Mouse (Mus musculus) 3134 (cell line): ENCODE results near the gene Cryge.
"Not testable (repeated sequence)": the region's sequence is repeated elsewhere in the genome, so short reads cannot be mapped to it uniquely, and the experiment has no call there.

ENCODE experiments used
- DNase-seq: peaks from one replicate; pipeline ENCODE4 v3.0.0-alpha.2; 2011; ENCODE audit warnings: low spot score; ENCODE audit not compliant: insufficient read length; ENCODE audit errors: extremely low read depth

Cryge gene

GRCm38 (mm10) chr1:65050952-65051351, at the start of gene Cryge:
TSS of gene Cryge (minus strand) at chr1:65051149.
- not testable (repeated sequence) for DNase-seq

- DNase-seq: no peak
These were observed 46.0 kb upstream of the Cryge start for GRCm38 (mm10) chr1:65096953-65097352.

GRCm38 (mm10) chr1:65091566-65091965, 40.6 kb upstream of the Cryge start:
- no peak for DNase-seq

GRCm38 (mm10) chr1:65090370-65090769, 39.4 kb upstream of the Cryge start:
- no peak for DNase-seq

- DNase-seq: no peak
These were observed 37.8 kb upstream of the Cryge start for GRCm38 (mm10) chr1:65088567-65089356.

GRCm38 (mm10) chr1:65082188-65082587, 31.2 kb upstream of the Cryge start, which contains the start of gene Crygb:
TSS of gene Crygb (minus strand) at chr1:65082288.
- no peak for DNase-seq

GRCm38 (mm10) chr1:65075607-65076006, 24.7 kb upstream of the Cryge start:
- DNase-seq: no peak

- DNase-seq: no peak
These were observed 22.6 kb upstream of the Cryge start, which contains the start of gene Crygc for GRCm38 (mm10) chr1:65073589-65073988. TSS of gene Crygc (minus strand) at chr1:65073689.

GRCm38 (mm10) chr1:65067842-65068241, 16.9 kb upstream of the Cryge start:
- no peak for DNase-seq

GRCm38 (mm10) chr1:65064201-65064600, 13.3 kb upstream of the Cryge start:
- no peak for DNase-seq

GRCm38 (mm10) chr1:65063352-65063751, 12.4 kb upstream of the Cryge start, which contains the start of gene Crygd:
TSS of gene Crygd (minus strand) at chr1:65063452.
- no peak for DNase-seq

- DNase-seq: no peak
These were observed 1.2 kb upstream of the Cryge start for GRCm38 (mm10) chr1:65052140-65052539.

- DNase-seq: no peak
These were observed 747 bp upstream of the Cryge start for GRCm38 (mm10) chr1:65051696-65052095.

GRCm38 (mm10) chr1:65048781-65049180, 2.2 kb downstream of the Cryge start:
- no peak for DNase-seq

GRCm38 (mm10) chr1:65046401-65047109, 4.4 kb downstream of the Cryge start:
- DNase-seq: peak; percentile 13

- DNase-seq: no peak
These were observed 7.5 kb downstream of the Cryge start for GRCm38 (mm10) chr1:65043433-65043832.

GRCm38 (mm10) chr1:65041837-65042236, 9.1 kb downstream of the Cryge start:
- DNase-seq: no peak

- no peak for DNase-seq
These were observed 10.1 kb downstream of the Cryge start for GRCm38 (mm10) chr1:65040806-65041205.

- no peak for DNase-seq
These were observed 11.3 kb downstream of the Cryge start for GRCm38 (mm10) chr1:65039679-65040078.

GRCm38 (mm10) chr1:65037542-65037941, 13.4 kb downstream of the Cryge start:
- no peak for DNase-seq

- no peak for DNase-seq
These were observed 15.4 kb downstream of the Cryge start for GRCm38 (mm10) chr1:65035513-65035912.

- no peak for DNase-seq
These were observed 18.3 kb downstream of the Cryge start, which contains the start of gene Akr1cl for GRCm38 (mm10) chr1:65032641-65033040. TSS of gene Akr1cl (minus strand) at chr1:65032759.
